Mouse (Mus musculus) B cell, adult 2 months (primary cell): ENCODE measurements around the gene Trip10.

ENCODE experiments used
- DNase-seq, 2 experiments: peaks; one replicate each; pipeline ENCODE4 v3.0.0; 2022

The Trip10 gene

DNA sequence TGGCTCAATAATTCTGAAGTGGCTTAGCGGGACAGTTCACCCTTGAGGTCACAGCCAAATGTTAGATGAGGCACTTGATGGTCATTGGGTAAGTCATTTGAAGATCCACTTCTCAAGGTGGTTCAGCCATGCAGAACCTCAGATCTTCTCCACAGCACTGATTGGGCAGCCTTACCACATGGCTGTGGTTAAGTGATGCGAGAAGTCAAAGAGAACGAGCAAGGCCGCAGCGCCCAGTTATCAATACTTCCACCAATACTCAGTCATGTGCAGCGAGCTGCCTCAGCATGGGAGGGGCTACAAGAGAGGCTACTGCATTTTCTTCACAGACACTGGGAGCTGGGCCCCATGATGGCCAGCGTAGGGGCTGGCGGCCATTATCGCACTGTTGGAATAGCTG lies 43.7 kb downstream of the Trip10 start:
- DNase-seq: no peak

DNA sequence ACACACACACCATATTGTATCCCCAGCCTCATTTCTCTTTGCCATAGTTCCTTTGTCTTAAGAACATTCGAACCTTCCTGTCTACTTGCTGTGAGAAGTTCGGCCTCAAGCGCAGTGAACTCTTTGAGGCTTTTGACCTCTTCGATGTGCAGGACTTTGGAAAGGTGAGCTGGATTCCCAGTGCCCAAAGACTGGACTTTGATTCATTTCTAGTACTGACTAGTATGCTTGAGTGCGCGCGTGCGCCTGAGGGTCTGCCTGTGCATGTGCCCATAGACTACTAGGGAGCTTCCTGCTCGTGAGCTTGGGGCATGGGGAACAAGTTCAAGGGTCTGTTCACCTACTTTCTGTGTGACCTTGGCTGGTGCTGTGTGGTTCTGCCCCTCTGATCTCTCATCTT lies 46.7 kb downstream of the Trip10 start:
- no peak for DNase-seq

DNA sequence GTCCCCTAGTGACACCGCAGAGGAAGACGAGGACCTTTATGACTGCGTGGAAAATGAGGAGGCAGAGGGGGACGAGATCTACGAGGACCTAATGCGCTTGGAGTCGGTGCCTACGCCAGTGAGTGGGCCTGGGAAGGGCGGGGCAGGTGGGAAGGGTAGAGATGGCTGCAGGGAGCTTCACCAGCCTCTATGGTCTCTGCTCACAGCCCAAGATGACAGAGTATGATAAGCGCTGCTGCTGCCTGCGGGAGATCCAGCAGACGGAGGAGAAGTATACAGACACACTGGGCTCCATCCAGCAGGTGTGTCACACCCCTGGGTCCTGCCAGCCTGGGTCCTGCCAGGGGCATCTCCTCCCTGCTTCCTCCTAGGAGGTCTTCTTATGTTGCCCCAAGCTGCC lies 47.8 kb downstream of the Trip10 start:
- DNase-seq: no peak

DNA sequence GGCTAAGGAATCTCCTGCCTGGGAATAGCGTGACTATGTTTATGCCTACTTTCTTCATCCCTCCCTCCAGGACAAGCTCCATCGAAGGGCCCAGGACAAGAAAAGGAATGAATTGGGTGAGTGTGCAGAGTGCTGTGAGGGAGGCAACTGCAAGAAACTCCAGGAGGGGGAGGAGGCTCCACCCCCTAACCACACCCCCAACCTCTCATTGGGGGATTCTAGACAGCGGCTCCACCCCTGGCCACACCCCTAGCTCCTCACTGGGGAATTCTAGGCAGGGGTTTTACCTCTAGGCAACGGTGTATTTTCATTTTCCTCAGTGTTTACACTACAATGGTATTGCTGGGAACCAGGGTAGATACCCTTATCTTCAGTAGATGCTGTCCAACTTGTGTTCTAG lies 56.3 kb downstream of the Trip10 start:
- DNase-seq: peak; percentile 60 to 68

DNA sequence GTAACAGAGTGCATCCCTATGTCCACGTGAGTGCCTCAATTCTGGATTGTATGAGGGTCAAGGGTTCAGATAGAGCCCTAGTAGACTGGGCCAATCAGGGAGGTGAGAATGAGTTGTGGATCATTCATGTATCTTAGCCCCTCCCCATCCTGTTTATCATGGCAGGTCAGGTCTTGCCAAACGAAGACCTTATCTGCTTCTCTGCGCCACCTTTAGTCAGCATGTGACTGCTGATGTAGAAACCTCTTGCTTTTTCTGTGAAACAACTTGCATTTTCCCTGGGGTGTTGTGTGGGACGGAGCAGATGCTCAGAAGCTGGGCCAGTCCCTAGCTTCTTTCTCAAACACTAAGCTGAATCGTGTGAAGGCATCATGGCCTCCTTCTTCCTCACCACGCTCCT lies 57.8 kb downstream of the Trip10 start:
- DNase-seq: no peak

DNA sequence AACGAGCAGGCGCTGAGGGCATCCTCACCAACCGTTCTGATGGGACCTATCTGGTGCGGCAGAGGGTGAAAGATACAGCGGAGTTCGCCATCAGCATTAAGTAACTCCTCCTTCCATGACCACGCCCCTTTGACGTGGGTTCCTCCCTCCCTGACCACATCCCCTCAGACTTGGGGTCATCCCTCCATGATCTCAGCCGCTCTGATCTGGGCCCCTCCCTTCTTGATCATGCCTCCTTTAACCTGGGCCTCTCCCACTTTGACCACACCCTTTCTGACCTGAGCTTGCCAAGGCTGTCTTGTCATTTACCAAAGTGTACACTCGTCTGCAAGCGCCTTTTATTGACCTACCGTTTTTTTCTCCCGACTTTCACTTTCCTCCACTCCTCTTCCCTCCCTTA lies 62.5 kb downstream of the Trip10 start:
- no peak for DNase-seq
